Mouse (Mus musculus): ENCODE measurements around the gene 4930524N10Rik. TPM values are rescaled to one million over a fixed set of nuclear protein-coding genes. Genes with fewer than 3 reads are reported as not detected.

Gene 4930524N10Rik
- total RNA-seq (2021) = not detected
- long read RNA-seq, experiment 1 = 0 reads
- long read RNA-seq, experiment 2 = 0 reads

GRCm38 (mm10) chrX:154343292-154343691 lies at the start of gene 4930524N10Rik:
TSS of gene 4930524N10Rik (minus strand) at chrX:154343392.
- intact Hi-C loops (cut with DNase I) = no loop called here
- no peak for DNase-seq

- no peak for DNase-seq
- intact Hi-C loops (cut with DNase I) = no loop called here
Observed at GRCm38 (mm10) chrX:154350042-154350441, 6.8 kb upstream of the 4930524N10Rik start.

GRCm38 (mm10) chrX:154349302-154350041 lies 6.3 kb upstream of the 4930524N10Rik start:
- DNase-seq = no peak
- intact Hi-C loops (cut with DNase I) = no loop called here

DNA sequence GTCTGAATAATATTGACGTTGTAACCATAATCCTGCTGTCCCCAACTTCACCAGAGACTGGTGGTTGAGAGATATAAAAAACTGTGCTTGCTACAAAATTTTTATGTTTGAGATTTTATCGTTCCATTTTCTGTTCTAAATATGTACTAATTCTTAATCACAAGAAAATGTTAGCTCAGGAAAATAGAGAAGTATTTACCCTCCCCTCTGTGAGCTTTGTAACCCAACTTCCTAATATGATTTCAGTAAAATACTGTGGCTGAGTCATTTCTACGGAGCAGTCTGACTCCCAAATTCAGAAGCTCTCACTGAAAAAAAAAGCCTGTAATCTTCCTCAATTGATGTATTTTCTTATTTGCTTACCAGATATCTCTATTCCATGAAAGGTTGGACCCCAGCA lies 4.7 kb upstream of the 4930524N10Rik start:
- no peak for DNase-seq
- intact Hi-C loops (cut with DNase I) = no loop called here

Other genes with a start within 250 kb of the 4930524N10Rik start
- gene Gm15140, start 222.7 kb downstream of the 4930524N10Rik start, total RNA-seq (2021) = not detected
- gene Samt4, start 138.6 kb upstream of the 4930524N10Rik start, total RNA-seq (2021) = not detected
- gene Samt2, start 236.0 kb upstream of the 4930524N10Rik start, total RNA-seq (2021) = not detected